Mouse (Mus musculus): Measurements from ENCODE around the gene Gm45140. TPM values are rescaled to one million over a fixed set of nuclear protein-coding genes. Genes with fewer than 3 reads are reported as not detected.
"Not testable (repeated sequence)": the region's sequence is repeated elsewhere in the genome, so short reads cannot be mapped to it uniquely, and the experiment has no call there.

Gm45140 gene
- total and polyA plus RNA-seq, 3 experiments = 0.02 to 2.5 (median 2.5) TPM

DNA sequence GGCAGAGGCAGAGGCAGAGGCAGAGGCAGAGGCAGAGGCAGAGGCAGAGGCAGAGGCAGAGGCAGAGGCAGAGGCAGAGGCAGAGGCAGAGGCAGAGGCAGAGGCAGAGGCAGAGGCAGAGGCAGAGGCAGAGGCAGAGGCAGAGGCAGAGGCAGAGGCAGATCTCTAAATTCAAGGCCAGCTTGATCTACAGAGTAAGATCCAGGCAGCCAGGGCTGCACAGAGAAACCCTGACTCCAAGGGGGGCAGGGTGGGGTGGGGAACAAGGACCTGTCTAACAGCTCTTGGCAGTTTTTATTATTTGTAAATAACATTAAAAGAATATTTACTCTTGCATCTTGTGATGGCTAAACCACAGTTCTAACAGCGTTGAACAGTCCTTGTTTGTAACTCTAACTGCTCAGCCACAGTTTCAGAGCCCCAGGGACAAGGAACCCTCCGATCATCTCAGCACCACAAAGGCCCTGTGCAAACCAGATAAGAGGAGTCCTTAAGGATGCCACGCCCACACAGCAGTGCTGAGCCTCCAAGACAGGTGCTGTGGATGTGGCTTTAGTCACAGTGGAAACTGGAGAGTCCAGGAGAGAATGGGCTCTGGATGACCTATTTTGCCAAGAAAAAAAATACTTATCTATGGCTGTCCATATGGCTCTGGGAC, 59.9 kb downstream of the Gm45140 start:
- DNase-seq = no peak

DNA sequence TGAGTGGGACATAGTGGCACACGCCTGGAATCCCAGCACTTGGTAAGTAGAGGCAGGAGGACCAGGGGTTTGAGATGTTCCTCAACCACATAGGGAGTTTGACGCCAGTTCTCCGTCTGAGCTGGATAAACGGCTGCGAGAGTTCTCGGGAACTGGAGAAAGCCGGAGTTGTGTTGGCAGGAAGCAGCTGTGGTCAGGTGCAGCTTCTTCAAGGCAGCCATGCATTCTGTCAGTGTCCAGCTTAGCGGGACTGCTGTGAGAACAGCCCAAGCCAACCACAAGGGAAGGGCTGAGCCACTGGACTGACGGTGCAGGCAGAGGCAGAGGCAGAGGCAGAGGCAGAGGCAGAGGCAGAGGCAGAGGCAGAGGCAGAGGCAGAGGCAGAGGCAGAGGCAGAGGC, 60.7 kb downstream of the Gm45140 start:
- no peak for DNase-seq

DNA sequence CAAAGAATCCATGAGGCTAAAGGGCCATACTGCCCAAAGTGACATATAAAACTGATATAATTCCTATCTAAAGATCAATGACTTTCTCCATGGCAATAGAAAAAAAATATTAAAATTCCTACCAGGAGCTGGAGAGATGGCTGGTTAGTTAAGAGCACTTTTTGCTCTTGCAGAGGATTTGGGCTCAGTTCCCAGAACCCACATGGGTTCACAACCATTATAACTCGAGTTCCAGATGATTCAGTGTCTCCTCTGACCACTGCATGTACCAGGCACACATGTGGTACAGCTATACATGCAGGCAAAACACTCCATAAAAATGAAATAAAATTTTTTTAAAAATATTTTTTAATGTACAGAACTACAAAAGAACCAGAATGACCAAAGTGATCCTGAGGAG, 61.1 kb downstream of the Gm45140 start:
- no peak for DNase-seq

DNA sequence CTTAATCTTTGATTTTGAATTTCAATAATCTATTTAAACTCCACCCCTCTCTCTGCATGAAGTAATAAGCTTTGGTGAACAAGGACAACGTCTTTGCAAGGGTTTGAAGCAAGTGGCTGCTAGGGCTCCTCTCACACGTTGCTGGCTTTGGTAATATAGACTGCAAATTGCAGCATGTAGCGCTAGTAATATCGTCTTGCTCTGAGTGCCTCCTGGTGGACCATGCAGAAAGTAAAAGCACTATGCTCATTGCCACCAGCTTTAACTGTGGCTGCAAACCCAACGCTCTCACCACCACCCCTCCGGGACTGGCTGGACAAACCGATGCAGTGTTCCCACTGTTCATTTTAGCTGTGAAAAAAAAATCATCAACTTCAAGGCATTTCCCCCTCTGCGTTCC, 65.0 kb downstream of the Gm45140 start:
- no peak for DNase-seq

DNA sequence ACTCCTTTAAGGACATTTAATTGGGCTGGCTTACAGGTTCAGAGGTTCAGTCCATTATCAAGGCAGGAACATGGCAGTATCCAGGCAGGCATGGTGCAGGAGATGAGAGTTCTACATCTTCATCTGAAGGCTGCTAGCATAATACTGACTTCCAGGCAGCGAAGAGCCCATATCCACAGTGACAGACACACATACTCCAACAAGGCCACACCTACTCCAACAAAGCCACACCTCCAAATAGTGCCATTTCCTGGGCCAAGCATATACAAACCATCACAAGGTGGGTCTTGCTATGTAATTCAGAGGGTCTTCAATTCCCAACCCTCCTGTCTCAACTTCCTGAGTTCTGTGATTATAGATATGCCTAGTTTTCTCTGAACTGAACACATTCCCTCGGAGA, 71.3 kb downstream of the Gm45140 start:
- DNase-seq = not testable (repeated sequence)

DNA sequence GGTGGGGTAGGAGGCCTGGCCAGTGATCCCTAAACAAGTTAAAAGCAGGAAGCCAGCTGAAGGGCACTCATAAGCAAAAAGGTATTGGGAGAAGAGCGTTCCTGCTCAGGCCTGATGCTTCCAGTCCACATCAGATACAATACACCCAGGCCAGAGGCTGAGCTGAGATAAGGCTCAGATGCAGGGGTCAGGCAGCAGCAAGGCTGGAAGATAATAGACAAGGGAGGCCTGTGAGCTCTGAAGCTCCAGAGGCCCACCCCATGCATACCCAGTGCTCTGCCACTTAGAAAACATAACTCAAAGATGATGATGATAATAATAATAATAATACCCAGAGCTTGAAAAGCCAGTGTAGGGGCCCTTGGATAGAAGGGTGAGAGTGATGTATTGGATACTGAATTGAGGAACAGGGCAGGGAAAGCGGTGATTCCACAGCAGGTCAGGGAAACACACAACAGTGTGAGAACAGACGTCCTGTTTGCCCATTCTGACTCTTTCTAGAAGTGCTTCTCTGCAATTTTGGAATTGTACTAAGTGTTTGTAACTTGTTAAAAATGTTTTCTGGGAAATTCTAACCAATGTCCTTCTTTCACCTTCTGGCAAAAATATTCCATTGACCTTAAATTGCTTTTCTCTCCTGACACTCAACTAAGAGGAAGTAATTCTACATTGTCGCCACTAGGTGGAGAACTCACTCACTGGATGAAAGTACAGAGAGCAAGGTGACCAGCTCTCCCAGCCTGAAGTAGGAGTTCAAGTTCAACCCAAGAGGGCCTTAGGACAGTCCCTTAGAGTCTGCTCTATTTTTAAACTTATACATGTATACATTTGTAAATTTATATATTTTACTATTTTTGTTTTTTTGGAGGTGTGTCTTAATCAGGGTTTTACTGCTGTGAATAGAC, 72.0 kb downstream of the Gm45140 start:
- no peak for DNase-seq

DNA sequence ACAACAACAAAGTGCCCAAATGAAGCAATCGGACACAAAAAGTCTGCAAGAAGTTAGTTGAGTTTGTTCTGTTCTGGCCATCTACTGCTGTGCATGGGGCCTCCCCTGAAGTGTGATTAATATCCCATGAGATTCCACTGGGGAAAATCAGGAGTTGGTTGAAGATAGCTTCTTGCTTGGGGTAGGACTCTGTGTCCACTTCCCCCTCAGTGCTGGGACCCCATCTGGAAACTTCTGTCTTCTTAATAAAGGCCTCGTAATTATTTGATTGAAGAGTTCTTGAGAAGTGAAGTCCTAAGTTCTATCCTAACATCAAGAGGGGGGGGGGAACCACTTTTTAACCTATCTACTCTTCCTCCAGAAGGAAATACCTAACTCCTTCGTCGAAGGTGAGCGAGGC, 73.4 kb downstream of the Gm45140 start:
- DNase-seq = no peak

DNA sequence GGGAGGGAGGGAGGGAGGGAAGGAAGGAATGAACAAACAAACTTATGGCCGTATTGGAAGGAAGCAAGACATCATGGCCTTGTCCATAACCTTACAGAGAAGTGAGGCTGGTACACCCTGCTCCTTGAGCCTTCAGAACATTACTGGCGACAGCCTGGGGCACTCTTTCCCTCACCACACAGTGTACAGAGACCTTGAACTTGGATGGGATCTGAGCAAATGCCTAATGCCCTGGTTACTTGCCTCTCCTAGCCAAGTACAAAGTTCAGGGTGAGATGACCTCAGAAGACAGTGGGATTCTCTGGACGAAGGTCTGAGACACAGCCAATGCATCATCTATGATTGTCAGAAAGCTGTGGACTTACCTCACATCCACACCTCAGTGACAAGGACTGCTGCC, 75.7 kb downstream of the Gm45140 start:
- DNase-seq = no peak

DNA sequence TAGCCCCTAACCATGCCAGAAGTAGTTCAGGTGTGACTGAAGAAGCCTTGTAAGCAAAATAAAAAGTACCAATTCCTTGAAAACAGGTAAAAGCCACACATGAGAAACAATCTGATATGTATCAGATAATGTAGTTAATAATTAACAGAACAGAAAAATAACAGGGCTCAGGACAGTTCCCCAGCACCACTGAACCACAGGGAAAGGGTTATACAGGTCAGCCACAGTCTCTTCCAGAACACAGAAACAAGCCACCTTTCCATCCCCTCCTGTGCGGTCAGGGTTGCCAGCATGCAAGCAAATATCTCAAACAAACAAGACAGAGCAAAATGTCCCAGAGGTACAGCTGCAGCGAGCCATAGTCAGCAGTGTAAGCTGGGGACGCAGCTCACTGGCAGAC, 76.2 kb downstream of the Gm45140 start:
- DNase-seq = no peak

DNA sequence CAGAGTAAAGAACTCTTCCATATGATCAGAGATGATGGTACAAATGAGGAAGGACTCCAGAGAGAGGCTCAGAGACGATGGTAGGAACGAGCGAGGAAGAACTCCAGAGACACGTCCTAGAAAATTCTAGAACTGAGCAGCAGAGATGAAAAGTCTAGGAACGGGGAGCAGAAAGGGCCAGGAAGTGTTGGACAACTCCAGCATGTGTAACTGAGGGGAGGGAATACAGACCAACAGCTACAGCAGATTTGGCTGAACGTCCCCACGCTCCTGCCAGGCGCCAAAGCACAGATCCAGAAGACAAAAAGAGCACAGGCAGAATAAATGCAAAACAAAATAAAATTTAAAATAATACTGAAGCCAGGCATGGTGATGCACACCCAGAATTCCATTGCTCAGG, 78.7 kb downstream of the Gm45140 start:
- no peak for DNase-seq

DNA sequence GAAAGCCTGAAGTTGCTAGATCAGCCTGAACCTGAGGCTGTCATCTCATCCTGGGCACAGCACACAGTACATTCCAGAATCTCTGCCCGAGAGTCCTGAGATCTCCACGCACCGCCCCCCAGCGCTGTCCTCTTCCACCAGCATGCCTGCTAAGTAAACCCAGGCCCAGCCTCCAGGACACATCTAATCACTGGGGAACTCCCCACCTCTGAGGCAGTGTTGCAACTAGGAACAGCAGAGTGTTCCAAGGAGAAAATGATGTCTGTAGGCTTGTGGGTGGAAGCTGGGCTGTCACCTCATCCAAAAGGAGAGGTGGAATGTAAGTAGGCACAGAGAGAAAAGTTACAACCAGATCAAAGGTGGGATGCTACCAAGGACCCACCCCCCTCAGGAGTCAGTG, 80.4 kb downstream of the Gm45140 start:
- no peak for DNase-seq

DNA sequence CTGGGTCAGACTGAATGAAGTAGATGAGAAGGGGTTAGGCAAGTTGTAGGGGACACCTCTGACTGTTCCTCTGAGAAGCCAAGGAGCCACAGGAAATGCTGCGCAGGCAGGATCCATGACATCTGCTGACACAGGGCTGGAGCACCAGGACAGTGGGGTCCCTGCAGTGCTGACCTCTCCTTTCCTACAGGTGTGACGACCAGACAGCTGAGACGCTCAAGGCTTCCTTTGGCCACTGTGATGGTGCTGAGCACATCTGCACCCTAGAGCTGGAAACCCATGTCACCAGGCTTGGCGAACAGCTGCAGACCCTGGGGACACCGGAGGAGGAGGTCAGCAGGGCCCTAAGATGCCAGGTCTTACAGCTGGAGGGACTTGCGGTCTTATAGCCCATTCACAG, 84.0 kb downstream of the Gm45140 start:
- DNase-seq = no peak

DNA sequence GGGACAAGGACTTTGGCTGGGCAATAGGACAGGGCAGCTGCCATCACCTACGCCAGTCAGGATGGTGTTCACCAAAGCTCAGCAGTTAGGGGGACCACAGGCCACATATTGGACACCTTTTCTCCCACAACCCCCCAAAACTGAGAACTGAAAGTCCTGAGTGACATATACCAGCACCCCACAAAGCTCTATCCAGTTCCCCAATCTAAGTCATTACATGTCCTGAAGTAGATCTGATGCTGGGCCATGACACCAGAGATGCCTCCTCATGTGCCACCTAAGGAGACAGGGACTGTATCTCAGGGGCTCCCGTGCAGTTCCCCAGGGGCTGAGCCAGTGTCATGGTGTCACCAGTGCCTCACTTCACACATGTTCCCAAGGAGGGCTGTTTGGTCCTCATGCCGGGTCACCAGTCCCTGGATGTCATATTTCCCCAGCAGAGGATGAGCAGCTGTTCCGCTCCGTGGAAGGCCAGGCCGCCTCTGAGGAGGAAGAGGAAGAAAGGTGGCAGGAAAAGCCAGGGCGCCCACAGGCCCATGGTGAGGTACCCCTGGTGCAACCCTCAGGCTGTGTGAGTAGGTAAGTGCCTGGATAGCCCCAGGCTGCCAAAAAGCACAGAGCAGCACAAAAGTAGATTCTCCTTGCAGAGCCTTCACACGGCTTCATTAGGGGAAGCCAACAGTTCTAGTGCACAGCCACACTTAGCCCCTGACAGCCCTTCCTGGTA, 85.2 kb downstream of the Gm45140 start:
- DNase-seq = no peak

DNA sequence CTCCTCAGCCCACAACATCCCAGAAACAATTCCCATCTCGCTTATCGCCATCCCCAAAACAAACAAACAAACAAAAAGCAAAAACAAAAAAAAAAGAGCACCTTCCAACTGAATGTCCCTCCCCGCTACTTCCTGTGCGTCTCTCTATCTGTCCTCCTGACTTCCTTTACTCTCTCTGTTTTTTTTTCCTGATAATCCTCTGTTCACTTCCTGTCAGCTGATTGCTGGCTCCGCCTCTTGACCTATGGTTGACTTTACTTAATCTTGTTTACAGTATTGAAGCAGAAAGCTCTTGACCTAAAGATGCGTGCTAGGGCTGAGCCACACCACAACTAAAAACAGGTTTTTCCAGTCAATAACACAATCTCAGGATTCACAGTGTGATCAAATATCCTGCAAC, 87.1 kb downstream of the Gm45140 start:
- no peak for DNase-seq

DNA sequence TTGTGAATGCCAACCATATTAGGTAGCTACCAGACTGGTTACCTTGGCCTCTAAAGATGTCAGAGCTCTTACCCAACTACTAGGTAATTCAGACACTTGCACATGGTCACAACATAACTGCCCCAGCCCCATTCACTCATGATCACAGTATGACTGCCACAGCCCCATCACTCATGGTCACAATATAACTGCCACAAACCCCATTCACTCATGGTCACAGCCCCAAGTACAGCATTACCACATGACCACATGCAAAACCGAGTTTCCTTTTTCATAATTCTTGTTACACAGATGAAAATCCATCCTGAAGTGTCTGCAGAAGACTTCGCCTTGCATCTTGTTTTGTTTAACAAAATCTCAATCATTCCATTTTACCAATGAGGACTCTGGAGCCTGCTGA, 87.5 kb downstream of the Gm45140 start:
- DNase-seq = no peak

DNA sequence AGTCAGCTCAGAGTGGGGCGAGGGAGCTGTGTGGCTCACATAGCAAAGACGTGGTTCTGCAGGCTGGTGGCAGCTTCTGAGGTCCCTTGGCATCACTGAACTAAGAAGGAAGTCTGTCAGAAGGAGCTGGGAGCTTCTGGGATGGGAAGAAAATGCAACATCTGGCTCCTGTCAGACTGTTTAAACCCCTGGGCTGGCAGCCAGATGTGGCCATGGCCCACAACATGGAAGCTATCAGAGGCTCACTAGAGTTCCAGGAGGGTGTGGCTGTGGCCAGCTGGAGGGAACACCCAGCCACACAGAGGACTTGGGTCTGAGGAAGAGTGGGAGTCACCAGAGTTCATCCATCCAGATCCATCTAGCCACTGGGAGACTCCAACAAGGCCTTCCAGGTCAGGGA, 88.7 kb downstream of the Gm45140 start:
- DNase-seq = no peak

DNA sequence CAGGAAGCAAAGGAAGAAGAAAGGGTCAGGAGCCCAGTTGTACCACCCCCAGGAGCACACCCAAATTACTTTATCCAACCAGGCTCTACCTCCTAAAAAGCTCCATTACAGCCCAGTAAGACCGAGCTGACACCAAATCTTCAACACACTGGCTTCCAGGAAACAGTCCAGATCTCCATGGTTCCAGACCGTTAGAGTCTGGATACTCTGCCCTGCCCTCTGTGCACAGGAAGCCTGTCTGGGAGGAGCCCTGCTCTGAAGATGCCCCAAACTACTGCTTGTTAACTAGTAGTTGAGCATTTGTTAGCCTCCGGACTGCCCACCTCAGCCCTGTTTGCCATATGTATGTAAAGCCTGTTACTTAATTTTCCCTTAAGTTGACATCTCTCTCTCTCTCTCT, 89.5 kb downstream of the Gm45140 start:
- no peak for DNase-seq

DNA sequence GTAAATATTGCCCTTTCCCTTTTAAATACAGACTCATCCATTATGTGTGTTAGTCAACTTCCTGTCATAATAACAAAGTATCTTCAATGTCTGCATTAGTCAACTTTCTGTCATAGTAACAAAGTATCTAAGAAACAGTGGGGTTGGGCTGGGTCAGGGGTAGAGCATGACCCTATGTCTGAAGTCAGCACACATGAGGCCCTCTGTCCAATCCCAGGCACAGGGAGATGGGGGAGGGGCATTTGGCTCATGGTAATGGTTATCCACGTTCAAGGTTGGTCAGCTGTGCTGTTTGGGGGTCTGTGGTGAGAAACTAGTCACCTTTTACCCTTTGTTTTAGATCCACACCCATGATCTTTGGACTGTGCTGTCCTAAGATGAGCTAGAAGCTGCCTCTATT, 90.3 kb downstream of the Gm45140 start:
- DNase-seq = peak; percentile 50

DNA sequence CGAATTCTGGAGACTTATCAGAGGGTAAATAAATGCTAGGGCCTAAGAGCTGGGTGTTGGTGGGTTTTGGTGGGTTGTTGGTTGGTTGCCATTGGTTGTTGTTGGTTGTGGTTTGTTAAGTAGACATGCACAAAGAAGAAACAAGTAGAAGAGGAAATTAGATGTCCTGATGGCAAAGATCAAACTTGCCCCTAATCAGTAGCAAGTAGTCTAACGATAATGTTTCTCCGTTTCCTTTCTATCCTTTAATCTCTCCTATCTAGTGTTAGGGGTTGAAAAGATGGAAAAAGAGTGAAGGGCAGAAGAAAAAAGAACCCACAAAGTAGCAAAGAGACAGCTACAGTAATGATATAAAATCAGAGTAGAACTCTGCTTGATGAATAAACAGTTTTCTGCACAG, 91.0 kb downstream of the Gm45140 start:
- no peak for DNase-seq

DNA sequence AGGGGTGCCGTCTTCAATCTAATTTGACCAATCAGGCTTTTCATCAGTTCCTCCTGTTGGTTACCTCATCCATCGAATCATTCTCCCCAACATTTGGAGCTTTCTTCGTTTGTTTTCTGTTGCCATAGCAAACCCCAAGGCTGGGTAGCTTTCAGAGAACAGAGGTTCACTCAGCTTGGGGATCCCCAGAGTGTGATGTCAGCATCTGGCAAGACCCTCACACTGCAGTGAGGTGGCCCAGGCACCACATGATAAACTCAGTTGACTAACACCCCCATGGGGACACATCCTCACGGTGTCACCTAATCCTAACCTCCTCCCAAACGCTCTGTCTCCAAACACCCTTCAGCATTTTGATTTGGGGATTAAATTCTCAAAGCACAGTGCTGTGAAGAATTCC, 92.3 kb downstream of the Gm45140 start:
- DNase-seq = no peak

DNA sequence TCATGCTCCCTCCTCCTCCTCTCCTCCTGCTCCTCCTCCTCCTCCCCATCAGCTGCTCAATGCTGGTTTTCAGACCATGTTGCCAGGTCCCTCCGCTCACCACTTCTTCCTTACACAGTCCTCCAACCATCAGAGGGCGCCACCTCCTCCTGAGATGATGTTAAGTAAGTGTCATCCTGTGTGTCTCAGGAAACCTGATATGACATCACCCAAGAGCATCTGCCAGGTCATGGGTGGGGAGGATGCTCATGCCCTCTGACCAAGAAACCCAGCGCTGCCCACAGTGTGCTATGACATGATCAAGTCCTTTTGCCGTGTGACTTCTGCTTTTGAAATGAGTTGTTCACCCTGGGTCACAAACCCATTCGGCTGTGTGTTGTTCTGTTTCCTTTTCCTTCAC, 92.8 kb downstream of the Gm45140 start:
- DNase-seq = no peak

DNA sequence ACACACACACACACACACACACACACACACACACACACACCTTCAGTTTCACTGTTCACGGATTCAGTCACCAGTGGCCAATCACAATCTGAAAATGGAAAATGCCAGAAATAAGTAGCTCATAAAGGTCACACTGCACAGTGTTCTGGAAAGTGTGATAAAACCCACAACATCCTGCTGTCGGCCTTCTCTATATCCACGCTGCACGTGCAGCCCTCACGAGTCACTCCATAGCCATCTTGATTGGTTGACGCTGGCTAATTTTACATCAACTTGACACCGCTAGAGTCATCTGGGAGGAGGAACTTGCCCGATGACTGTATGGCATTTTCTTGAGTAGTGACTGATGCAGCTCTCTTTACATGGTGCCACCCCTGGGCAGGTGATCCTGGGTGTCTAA, 93.6 kb downstream of the Gm45140 start:
- DNase-seq = no peak

DNA sequence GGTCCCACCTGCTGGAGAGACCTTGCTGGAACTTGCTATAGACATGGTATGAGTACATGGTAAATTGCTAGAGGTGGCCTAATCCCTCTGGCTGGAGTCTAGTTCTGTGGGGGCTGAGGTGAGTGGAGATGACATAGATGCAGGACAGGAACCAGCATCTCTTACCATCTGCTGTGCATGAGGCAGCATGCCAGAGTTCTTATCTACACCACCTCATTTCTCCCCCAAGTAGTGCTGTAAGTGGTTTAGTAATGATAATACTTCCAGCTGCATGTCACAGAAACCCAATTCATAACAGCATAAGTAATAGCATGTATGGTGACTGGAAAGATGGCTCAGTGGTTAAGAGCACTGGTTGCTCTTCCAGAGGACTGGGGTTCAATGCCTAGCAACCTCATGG, 95.1 kb downstream of the Gm45140 start:
- no peak for DNase-seq

All from adrenal gland, adult 2 months (tissue).